Mouse (Mus musculus) cerebellum, adult 18-20 months (tissue): Measurements from ENCODE around the gene Trip6.
A peak's percentile ranks its signal among the peaks of the same experiment; 100 is the strongest.

Source experiments
- DNase-seq, 2 experiments: peaks; one replicate each; pipeline ENCODE4 v3.0.0; 2021

The Trip6 gene

GRCm38 (mm10) chr5:137314193-137315083 is at the start of gene Trip6:
Gene Trip6 (minus strand): TSS chr5:137314404.
- no peak for DNase-seq

- no peak for DNase-seq
These were observed 44.2 kb upstream of the Trip6 start for GRCm38 (mm10) chr5:137358382-137358781.

- no peak for DNase-seq
These were observed 39.9 kb upstream of the Trip6 start for GRCm38 (mm10) chr5:137354091-137354490.

- DNase-seq = no peak
These were observed 38.1 kb upstream of the Trip6 start for GRCm38 (mm10) chr5:137352011-137352975.

- no peak for DNase-seq
These were observed 37.2 kb upstream of the Trip6 start for GRCm38 (mm10) chr5:137351394-137351793.

- no peak for DNase-seq
These were observed 36.8 kb upstream of the Trip6 start for GRCm38 (mm10) chr5:137351058-137351380.

GRCm38 (mm10) chr5:137350205-137351057 is 36.2 kb upstream of the Trip6 start:
- no peak for DNase-seq

GRCm38 (mm10) chr5:137349384-137350204 is 35.4 kb upstream of the Trip6 start, which contains the start of gene Ephb4:
Gene Ephb4 (plus strand): TSS chr5:137350109.
- peak in 1 of 2 experiments; percentile 42 for DNase-seq

- no peak for DNase-seq
These were observed 34.5 kb upstream of the Trip6 start for GRCm38 (mm10) chr5:137348482-137349383.

GRCm38 (mm10) chr5:137347856-137348255 is 33.7 kb upstream of the Trip6 start:
- DNase-seq = no peak

GRCm38 (mm10) chr5:137346983-137347382 is 32.8 kb upstream of the Trip6 start:
- no peak for DNase-seq

- no peak for DNase-seq
These were observed 32.2 kb upstream of the Trip6 start for GRCm38 (mm10) chr5:137346388-137346787.

GRCm38 (mm10) chr5:137345821-137346220 is 31.6 kb upstream of the Trip6 start:
- DNase-seq = no peak

- no peak for DNase-seq
These were observed 29.7 kb upstream of the Trip6 start for GRCm38 (mm10) chr5:137343869-137344268.

GRCm38 (mm10) chr5:137343412-137343811 is 29.2 kb upstream of the Trip6 start:
- DNase-seq = no peak

- DNase-seq = no peak
These were observed 28.3 kb upstream of the Trip6 start for GRCm38 (mm10) chr5:137342407-137343012.

GRCm38 (mm10) chr5:137340222-137340621 is 26.0 kb upstream of the Trip6 start:
- no peak for DNase-seq

GRCm38 (mm10) chr5:137339290-137339979 is 25.2 kb upstream of the Trip6 start:
- peak; percentile 41 to 43 for DNase-seq

GRCm38 (mm10) chr5:137338663-137339289 is 24.6 kb upstream of the Trip6 start:
- DNase-seq = peak in 1 of 2 experiments; percentile 37
